Comparison of ENCODE assay signal across 8 mouse cellular contexts in the genomic region with DNA sequence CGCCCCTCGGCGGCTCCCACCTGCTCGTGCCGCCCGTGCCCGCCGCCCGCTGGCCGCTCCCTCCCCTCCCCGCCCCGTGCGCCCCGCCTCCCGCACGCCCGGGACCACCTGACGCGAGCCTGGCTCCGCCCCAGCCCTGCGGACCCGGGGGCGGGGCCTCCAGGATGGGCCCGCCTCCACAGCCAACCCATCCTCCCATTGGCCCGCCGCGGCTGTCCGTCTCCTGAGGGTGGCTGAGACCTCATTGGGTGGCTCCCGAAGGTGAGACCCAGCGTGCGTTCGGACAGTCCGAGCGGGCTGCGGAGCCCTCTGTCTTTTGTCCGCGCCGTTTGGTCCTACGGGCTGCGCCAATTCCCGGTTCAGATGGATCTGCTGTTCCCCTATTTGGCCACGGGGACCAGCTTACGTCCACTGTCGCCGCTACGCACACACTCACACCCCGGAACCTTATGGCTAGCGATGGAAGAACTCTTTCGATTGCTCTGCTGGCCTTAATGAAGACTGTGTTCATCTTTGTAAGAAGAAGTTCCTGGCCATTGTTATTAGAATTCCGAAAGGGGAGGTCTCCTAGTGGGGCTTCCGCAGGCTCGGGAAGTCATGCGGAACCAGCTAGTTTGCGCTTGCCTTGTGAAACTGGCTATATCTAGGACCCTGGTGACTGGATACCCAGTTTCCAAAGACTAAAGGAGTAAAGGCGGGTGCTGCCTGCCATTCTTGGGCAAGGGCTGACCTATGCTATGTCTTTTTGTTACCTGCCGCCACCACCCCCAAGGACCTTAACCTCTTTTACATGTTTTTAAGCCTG. TPM values are rescaled to one million over a fixed set of nuclear protein-coding genes. Genes with fewer than 3 reads are reported as not detected.
DNase-seq lines count a peak whose midpoint lies in the region; ATAC-seq lines count a peak whose summit lies in the region.

A gene (minus strand): TSS at position 71 of the 805 bp plus-strand sequence.

- H3K4me1 ChIP-seq in hindbrain, embryonic 13.5 days (replicated peaks), result peaks cover 42% of the 10 kb centered on the region

- peak; percentile 95 for DNase-seq in Muller cell, postnatal 12 days (ENCODE audit: inconsistent ontology term)
- peak; percentile 98 for DNase-seq in cerebellum, postnatal 14 days
- peak; percentile 87 to 91 for DNase-seq in frontal cortex, postnatal 14 days (ENCODE audit: low spot score in 2 of 2)
- DNase-seq in layer of hippocampus, postnatal 14 days (ENCODE audit: low spot score in 2 of 2), result peak; percentile 94 to 96
- peak; percentile 90 for DNase-seq in lung, postnatal 10 days
- peak; percentile 89 for DNase-seq in ovary, postnatal 14 days (ENCODE audit: low spot score)
- peak; percentile 80 to 87 for DNase-seq in thymus, postnatal 10 days (ENCODE audit: low spot score in 2 of 2)

- peak within 1 kb of the TSS; percentile 59 for H3K4me2 ChIP-seq in hindbrain, embryonic 13.5 days

- peak within 1 kb of the TSS; percentile 86 for H3K9ac ChIP-seq in hindbrain, embryonic 13.5 days

- ATAC-seq in hindbrain, embryonic 13.5 days (ENCODE audit: low FRiP score), result peak; percentile 97

- H3K27ac ChIP-seq in hindbrain, embryonic 13.5 days, result peak within 1 kb of the TSS; percentile 90

- H3K36me3 ChIP-seq in hindbrain, embryonic 13.5 days, result no peaks in the 10 kb centered on the region

- H3K27me3 ChIP-seq in hindbrain, embryonic 13.5 days, result peaks cover 15% of the 10 kb centered on the region

- H3K9me3 ChIP-seq in hindbrain, embryonic 13.5 days, result no peaks in the 10 kb centered on the region

- H3K4me3 ChIP-seq in hindbrain, embryonic 13.5 days, result peak within 1 kb of the TSS; percentile 87

- WGBS in hindbrain, embryonic 13.5 days, result under 1% methylated on average over 35 of the region's 56 CpGs

RNA-seq across cellular contexts. Expression of the gene that starts here (rescaled TPM):
- polyA plus RNA-seq in hindbrain, embryonic 13.5 days (2015; fragmentation: Nextera tagmentation; extraction: Ambion mirVana), result 8.8 TPM in 2 replicates
- total RNA-seq in layer of hippocampus, postnatal 14 days (2021), result 10 to 100 TPM; 36.6 to 44.4 TPM

Comparison
In these comparisons a context has a peak if more than half of its experiments do, and no peak if none do; other contexts are left out.
1. Peak in every context shown above with its lines: DNase-seq, ATAC-seq, H3K4me3 ChIP-seq and H3K27ac ChIP-seq.